Mouse (Mus musculus) stomach, embryonic 15.5 days (tissue): ENCODE data around the gene Gucy2d. TPM values are rescaled to one million over a fixed set of nuclear protein-coding genes. Genes with fewer than 3 reads are reported as not detected.

ENCODE experiments used
- ATAC-seq: fragments of 200-750 bp; cut with Nextera tagmentation; 2 replicates; pipeline ENCODE4 v1.8.0; 2017; ENCODE audit warnings: low read depth, moderate number of reproducible peaks, moderate TSS enrichment; ENCODE audit not compliant: insufficient read depth, low FRiP score
- H3K27ac ChIP-seq: fragments of 300-500 bp; sonication (generic); 2 replicates; pipeline ENCODE4 v1.5.1; 2015; ENCODE audit warnings: mild to moderate bottlenecking, inconsistent platforms
- H3K27me3 ChIP-seq: fragments of 300-500 bp; sonication (generic); replicated peaks from 2 replicates; pipeline ENCODE4 v1.6.1; 2015; ENCODE audit warnings: inconsistent platforms
- H3K36me3 ChIP-seq: fragments of 300-500 bp; sonication (generic); 2 replicates; pipeline ENCODE4 v1.6.1; 2015; ENCODE audit warnings: inconsistent platforms
- H3K4me1 ChIP-seq: fragments of 300-500 bp; sonication (generic); 2 replicates; pipeline ENCODE4 v1.6.1; 2015; ENCODE audit warnings: inconsistent platforms
- H3K4me2 ChIP-seq: fragments of 300-500 bp; sonication (generic); 2 replicates; pipeline ENCODE4 v1.6.1; 2015; ENCODE audit warnings: mild to moderate bottlenecking, inconsistent platforms
- H3K4me3 ChIP-seq: fragments of 300-500 bp; sonication (generic); replicated peaks from 2 replicates; pipeline ENCODE4 v1.5.1; 2015; ENCODE audit warnings: inconsistent platforms
- H3K9ac ChIP-seq: fragments of 300-500 bp; sonication (generic); 2 replicates; pipeline ENCODE4 v1.6.1; 2015; ENCODE audit warnings: inconsistent platforms
- H3K9me3 ChIP-seq: fragments of 300-500 bp; sonication (generic); 2 replicates; pipeline ENCODE4 v1.6.1; 2016; ENCODE audit warnings: inconsistent platforms
- WGBS: fragments of 180-500 bp; shearing (Covaris S2); methylation state at CpG from one replicate; pipeline ENCODE4 v1.1.7; 2015; 5-methylcytosine and 5-hydroxymethylcytosine counted together
- polyA plus RNA-seq: library from polyadenylated mRNA; unstranded; fragments of >200 nt; fragmentation: Nextera tagmentation; extraction: Ambion mirVana; gene quantifications from 2 replicates; pipeline ENCODE4 v1.2.1, GENCODE M21; 2015

Gene Gucy2d
- polyA plus RNA-seq, 1 experiment from 2014 or later = 0.09 TPM

DNA sequence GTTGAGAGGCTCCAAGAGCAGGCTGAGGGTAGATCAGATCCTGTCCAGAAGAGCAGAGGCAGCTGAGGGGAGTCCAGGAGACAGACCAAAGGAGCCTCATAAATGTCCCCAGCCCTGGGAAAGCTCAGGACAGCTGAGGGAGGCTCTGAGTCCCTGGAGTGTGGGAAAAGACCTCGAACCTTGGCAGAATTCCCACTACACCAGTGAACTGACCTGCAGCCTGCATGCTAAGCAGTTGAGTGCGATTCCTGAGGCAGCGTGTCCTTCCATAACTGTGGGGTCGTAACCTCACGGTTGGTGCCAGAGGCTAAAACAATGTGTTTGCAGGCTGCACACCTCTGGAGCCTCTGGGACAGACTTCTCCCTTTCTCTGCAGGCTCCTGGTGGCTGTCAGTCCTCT is 20.9 kb upstream of the Gucy2d start:
- no peak overlapping the region for H3K4me3 ChIP-seq
- no peak overlapping the region for H3K4me2 ChIP-seq
- peaks cover 10% of the 10 kb centered on the region; the same call in 1 of the 2 replicates for H3K4me1 ChIP-seq
- no peaks in the 10 kb centered on the region for H3K36me3 ChIP-seq
- ATAC-seq = no peak
- H3K27ac ChIP-seq = no peak overlapping the region
- H3K9me3 ChIP-seq = no peaks in the 10 kb centered on the region
- H3K27me3 ChIP-seq = no peaks in the 10 kb centered on the region
- WGBS = 61% methylated on average over 5 of the region's 5 CpGs
- no peak overlapping the region for H3K9ac ChIP-seq

DNA sequence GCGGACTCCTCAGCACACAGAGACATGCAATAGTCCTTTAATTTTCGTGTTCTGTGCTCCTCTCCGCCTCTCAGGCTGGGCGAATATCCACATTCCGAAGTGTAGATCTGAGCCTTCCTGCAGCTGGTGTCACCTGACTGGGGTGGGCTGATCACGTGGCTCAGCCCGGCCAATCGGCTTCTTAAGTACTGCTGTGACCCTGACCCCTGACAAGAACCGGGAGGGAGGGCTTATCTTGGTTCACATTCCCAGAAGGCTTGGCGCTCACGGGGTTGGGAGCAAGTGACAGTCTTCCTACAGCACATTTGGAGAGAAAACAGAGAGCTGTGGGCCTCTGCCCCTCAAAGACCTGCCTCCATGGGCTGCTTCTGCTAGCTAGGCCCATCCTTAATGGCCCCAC is 16.7 kb upstream of the Gucy2d start:
- H3K9ac ChIP-seq = no peak overlapping the region
- ATAC-seq = no peak
- no peaks in the 10 kb centered on the region for H3K27me3 ChIP-seq
- WGBS = 70% methylated on average over 11 of the region's 11 CpGs
- H3K4me2 ChIP-seq = no peak overlapping the region
- H3K4me1 ChIP-seq = peaks cover 4% of the 10 kb centered on the region; the same call in 1 of the 2 replicates
- no peaks in the 10 kb centered on the region for H3K36me3 ChIP-seq
- no peak overlapping the region for H3K4me3 ChIP-seq
- H3K27ac ChIP-seq = peak overlapping the region; percentile 22; the same call in 1 of the 2 replicates
- no peaks in the 10 kb centered on the region for H3K9me3 ChIP-seq

DNA sequence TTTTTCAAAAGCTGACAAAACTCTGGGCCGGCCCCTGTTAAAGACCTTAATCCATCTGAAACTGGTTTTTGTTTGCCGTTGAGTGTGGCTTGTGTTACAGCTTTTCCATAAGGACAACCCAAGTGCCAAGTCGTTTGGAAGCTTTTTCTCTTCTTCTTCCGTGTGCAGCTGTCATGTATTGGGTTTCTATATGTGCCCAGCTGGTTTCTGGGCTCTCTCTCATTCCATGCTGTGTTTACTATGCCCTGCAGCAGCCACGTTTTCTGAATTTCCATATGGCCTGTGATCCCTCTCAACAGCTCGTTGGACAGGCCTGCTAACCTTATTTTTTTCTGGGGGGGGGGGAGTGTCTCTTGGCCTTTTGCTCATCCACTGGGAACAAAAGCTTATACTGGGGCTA is 15.8 kb upstream of the Gucy2d start:
- Histone ChIP-seq H3K27ac (peak overlapping the region; percentile 22; the same call in 1 of the 2 replicates), H3K4me1 (no peaks in the 10 kb centered on the region), H3K27me3 (no peaks in the 10 kb centered on the region), H3K4me3 (no peak overlapping the region), H3K9me3 (no peaks in the 10 kb centered on the region), H3K36me3 (no peaks in the 10 kb centered on the region), H3K9ac (no peak overlapping the region), H3K4me2 (no peak overlapping the region)
- 37% methylated on average over 6 of the region's 6 CpGs for WGBS
- ATAC-seq = no peak

DNA sequence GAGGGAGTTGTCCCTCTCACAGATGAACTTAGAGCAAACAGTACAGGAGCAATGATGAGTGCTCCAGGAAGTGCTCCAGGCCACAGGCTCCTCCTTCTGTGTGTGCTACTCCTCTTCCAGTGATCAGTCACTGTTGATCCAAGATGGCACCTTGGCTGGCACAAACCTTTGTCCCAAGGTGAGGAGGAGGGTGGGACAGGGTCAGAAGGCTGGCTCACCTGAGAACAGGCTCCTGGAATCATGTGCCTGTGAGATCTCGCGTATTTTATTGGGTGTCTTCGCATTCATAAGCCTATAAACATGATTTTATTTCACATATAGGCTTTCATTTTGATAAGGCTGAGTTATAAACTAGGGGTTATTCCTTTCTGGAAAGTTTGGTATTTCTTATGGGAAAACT is 14.7 kb upstream of the Gucy2d start:
- Histone ChIP-seq H3K4me3 (no peak overlapping the region), H3K4me2 (no peak overlapping the region), H3K9ac (no peak overlapping the region), H3K27ac (no peak overlapping the region), H3K9me3 (no peaks in the 10 kb centered on the region), H3K4me1 (no peaks in the 10 kb centered on the region), H3K36me3 (no peaks in the 10 kb centered on the region), H3K27me3 (no peaks in the 10 kb centered on the region)
- 91% methylated on average over 3 of the region's 3 CpGs for WGBS
- no peak for ATAC-seq

DNA sequence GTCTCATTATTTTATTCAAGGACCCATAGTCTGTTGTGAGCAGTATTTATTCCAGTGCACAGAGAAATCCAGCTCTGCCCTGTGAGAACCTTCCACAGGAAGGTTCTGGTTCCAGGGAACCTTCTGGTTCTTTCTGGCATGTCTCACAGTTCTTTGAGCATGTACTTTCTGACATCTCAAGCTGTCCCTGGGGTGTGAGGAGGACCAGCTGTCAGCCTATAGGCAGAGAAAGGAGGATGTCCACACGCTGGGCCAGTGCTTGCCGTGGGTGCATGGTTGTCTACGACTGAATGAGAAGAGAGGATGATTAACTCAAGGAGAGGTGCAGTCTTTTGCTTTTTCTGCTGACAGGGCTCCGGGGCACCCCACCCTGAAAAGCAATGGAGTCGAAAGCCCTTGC is 13.6 kb upstream of the Gucy2d start:
- H3K27ac ChIP-seq = no peak overlapping the region
- H3K4me3 ChIP-seq = no peak overlapping the region
- no peak overlapping the region for H3K9ac ChIP-seq
- no peaks in the 10 kb centered on the region for H3K36me3 ChIP-seq
- H3K4me2 ChIP-seq = no peak overlapping the region
- H3K4me1 ChIP-seq = no peaks in the 10 kb centered on the region
- WGBS = 60% methylated on average over 5 of the region's 5 CpGs
- no peaks in the 10 kb centered on the region for H3K9me3 ChIP-seq
- no peak for ATAC-seq
- no peaks in the 10 kb centered on the region for H3K27me3 ChIP-seq

DNA sequence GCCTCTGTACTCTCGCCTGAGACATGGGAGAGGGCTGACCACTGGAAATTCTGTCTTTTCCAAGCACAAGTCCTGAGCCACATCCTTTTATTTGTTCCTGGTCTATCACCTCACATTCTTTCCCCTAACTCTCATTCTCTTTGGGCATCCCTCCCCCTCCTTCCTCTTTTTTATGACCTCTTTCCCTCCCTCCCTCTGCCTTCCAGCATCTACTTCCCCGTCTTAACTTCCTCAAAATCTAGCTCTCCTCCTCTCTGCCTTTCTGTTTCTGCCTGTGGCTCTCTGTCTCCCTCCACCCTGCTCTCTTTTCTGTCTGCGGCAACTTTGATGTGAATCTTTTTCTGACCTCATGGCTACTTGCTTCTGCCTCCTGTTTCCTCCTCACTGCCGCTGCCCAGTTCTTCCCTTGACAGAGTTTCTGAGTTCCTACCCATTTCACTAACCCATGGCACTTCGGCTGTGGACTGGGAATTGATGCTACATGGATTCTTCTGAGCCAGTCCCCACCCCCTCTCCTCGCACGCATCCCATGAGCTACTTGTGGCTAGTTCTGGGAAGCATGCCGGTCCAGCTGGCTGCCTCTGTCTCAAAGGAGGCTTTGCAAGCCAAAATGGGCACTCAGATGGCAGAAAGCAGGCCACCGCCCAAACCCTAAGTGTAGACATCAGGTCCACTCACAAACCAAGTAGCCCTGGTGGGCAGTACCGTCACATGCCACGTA is 12.9 kb upstream of the Gucy2d start:
- Histone ChIP-seq H3K4me1 (no peaks in the 10 kb centered on the region), H3K9ac (no peak overlapping the region), H3K27ac (no peak overlapping the region), H3K27me3 (no peaks in the 10 kb centered on the region), H3K9me3 (no peaks in the 10 kb centered on the region), H3K36me3 (no peaks in the 10 kb centered on the region), H3K4me2 (no peak overlapping the region), H3K4me3 (no peak overlapping the region)
- no peak for ATAC-seq
- 75% methylated on average over 11 of the region's 11 CpGs for WGBS

DNA sequence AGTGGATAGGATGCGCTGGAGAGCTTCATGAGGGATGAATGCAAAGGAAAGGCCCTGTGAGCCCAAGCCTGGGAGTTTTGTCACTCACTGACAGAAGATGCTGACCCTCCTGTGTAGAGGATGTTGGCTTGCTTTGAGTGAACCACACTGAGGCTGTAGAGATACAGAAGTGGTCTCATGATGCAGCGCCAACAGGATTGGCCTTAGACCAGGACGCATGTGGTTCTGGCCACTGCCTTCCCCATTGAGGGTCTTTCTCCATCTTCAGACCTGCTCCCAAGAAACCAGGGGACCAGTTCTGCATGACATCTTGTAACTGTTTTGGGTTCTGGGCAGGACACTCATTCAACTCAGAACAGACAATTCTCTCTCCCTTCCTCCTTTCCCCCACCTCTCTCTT is 10.6 kb upstream of the Gucy2d start:
- Histone ChIP-seq H3K9me3 (no peaks in the 10 kb centered on the region), H3K4me2 (no peak overlapping the region), H3K4me3 (no peak overlapping the region), H3K27ac (no peak overlapping the region), H3K9ac (no peak overlapping the region), H3K36me3 (no peaks in the 10 kb centered on the region), H3K27me3 (no peaks in the 10 kb centered on the region; the same call in 1 of the 2 replicates), H3K4me1 (no peaks in the 10 kb centered on the region)
- ATAC-seq = no peak
- 99% methylated on average over 3 of the region's 3 CpGs for WGBS

DNA sequence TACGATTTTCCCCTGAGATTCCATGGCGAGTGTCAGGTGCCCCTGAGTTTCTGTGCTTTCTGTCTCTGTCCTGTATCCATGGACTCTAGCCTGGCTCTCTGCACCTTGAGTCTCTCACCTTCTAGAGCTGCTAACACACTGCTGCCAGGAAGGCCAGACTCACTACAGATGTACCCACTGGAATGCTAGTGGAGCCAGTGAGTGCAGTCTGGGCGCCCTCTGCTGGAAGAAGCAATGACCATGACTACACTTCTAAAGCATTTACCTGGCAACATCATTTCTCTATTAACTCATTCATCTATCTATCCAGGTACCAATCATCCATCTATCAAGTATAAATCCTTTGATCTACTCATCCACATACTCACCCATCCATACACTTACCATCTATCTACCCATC is 9.4 kb upstream of the Gucy2d start:
- ATAC-seq = peak; percentile 69; the same call in 1 of the 2 replicates

DNA sequence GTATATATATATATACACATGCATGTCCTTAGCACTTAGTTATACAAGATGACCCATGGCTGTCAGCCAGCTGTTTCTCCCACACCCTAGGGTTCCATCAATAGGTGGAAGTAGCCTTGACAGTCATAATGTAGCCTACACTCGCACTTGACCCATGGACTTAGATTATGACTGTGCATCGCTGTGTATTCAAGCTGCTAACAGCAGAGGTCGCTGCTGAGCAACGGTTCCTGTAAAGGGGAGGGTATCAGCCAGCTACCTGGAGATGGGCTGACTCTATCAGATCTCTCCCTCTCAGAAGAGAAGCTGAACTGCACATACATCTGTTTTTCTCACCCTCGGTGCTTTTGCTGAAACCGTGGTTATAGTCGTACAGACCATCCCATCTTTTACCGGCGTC is 2.6 kb upstream of the Gucy2d start:
- H3K4me1 ChIP-seq = no peaks in the 10 kb centered on the region
- H3K4me2 ChIP-seq = no peak overlapping the region
- H3K27me3 ChIP-seq = no peaks in the 10 kb centered on the region; the same call in 1 of the 2 replicates
- H3K4me3 ChIP-seq = no peak overlapping the region
- H3K9ac ChIP-seq = no peak overlapping the region
- WGBS = 39% methylated on average over 9 of the region's 9 CpGs
- no peaks in the 10 kb centered on the region for H3K9me3 ChIP-seq
- no peak for ATAC-seq
- no peaks in the 10 kb centered on the region for H3K36me3 ChIP-seq
- no peak overlapping the region for H3K27ac ChIP-seq

More for the DNA sequence above, 9.4 kb upstream of the Gucy2d start:
- H3K27ac ChIP-seq = no peak overlapping the region
- no peaks in the 10 kb centered on the region; the same call in 1 of the 2 replicates for H3K27me3 ChIP-seq
- no peaks in the 10 kb centered on the region for H3K36me3 ChIP-seq
- H3K4me2 ChIP-seq = no peak overlapping the region
- no peaks in the 10 kb centered on the region for H3K9me3 ChIP-seq
- H3K9ac ChIP-seq = no peak overlapping the region
- H3K4me3 ChIP-seq = no peak overlapping the region
- no peaks in the 10 kb centered on the region for H3K4me1 ChIP-seq
- 37% methylated on average over 3 of the region's 3 CpGs for WGBS

DNA sequence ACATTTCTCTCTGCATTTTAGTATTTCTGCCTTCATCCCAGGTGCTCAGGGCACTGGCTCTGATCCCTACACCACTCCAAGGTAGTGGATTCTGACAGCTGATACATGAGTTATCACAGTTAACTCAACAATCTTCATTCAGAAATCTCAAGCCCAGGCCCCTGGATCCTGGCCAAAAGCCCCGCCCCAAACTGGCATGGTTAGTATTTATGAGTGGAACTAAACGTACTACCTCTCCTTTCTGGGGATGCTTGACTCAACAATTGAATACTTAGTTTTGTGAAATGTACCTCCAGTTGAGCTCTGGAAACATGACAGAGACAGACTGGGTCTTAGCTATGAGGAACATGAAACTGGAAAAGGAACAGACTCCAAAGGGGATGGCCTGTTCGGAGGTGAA is 6.7 kb downstream of the Gucy2d start:
- no peak overlapping the region for H3K4me2 ChIP-seq
- H3K4me3 ChIP-seq = no peak overlapping the region
- no peaks in the 10 kb centered on the region for H3K36me3 ChIP-seq
- no peaks in the 10 kb centered on the region for H3K4me1 ChIP-seq
- no peaks in the 10 kb centered on the region for H3K27me3 ChIP-seq
- H3K27ac ChIP-seq = no peak overlapping the region
- WGBS = 64% methylated on average over 3 of the region's 3 CpGs
- ATAC-seq = no peak
- no peaks in the 10 kb centered on the region for H3K9me3 ChIP-seq
- no peak overlapping the region for H3K9ac ChIP-seq

DNA sequence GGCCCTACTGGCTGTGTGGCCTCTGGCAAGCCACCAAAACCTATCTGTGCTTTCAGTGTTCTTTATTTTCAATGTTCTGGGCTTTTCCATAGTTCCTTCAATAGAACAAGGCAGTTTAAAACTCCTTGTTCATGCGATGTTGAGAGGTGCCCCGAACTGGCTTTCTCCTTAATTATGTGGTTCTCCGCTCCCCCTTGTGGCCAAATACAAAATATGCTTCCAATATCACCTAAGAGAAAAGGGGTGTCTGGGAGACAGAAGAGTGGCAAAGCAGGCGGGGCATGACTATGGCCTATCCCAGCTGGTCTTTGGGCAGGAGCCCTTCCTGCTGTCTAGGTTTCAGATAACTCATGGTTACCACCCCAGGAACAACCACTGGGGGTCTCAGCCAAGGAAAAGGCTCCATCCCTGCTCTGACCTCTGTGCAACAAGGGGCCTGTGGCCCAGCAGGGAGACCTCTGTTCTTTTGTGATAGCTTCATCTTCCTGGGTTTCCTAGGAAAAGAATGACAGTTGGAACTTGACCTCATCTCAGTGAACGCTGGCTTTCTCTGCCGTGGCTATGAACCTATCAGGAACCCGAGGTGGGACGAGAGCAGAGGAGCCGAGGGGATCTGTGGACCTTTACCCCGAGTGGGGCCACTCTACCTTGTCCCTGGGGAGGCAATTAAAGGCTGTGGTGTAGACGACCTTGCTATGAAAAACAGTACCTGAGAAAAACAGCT is 7.5 kb downstream of the Gucy2d start:
- H3K9ac ChIP-seq = no peak overlapping the region
- no peaks in the 10 kb centered on the region for H3K36me3 ChIP-seq
- no peaks in the 10 kb centered on the region for H3K27me3 ChIP-seq
- no peak for ATAC-seq
- H3K27ac ChIP-seq = no peak overlapping the region
- H3K4me1 ChIP-seq = no peaks in the 10 kb centered on the region
- no peaks in the 10 kb centered on the region for H3K9me3 ChIP-seq
- WGBS = 62% methylated on average over 11 of the region's 11 CpGs
- H3K4me3 ChIP-seq = no peak overlapping the region
- H3K4me2 ChIP-seq = no peak overlapping the region

DNA sequence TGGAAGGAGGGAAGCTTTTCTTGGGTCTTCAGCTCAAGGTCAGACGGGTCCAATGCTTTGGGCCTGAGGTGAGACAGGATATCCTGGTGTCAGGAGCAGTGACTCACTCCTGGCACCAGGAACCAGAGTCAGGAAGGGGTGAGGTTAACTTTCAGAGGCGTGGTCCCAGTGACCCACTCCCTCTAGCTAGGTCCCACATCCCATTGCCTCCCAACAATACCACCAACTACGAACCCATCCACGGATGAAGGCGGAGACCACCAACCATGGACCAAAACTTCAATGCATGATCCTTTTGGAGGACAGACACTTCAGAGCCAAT is 8.1 kb downstream of the Gucy2d start:
- H3K4me2 ChIP-seq = no peak overlapping the region
- no peaks in the 10 kb centered on the region for H3K9me3 ChIP-seq
- H3K9ac ChIP-seq = no peak overlapping the region
- H3K36me3 ChIP-seq = no peaks in the 10 kb centered on the region
- ATAC-seq = no peak
- WGBS = 82% methylated on average over 5 of the region's 5 CpGs
- H3K27ac ChIP-seq = no peak overlapping the region
- no peaks in the 10 kb centered on the region for H3K27me3 ChIP-seq
- H3K4me3 ChIP-seq = no peak overlapping the region
- no peaks in the 10 kb centered on the region for H3K4me1 ChIP-seq
